Mouse (Mus musculus) myocyte (in vitro differentiated cells): ENCODE data around the gene Rab19.

Experiments used
- TCF12 ChIP-seq: IDR thresholded peaks from one replicate; pipeline ENCODE4 v1.6.1; 2011; ENCODE audit warnings: mild to moderate bottlenecking, control low read depth; ENCODE audit not compliant: poor library complexity, insufficient read depth, severe bottlenecking
- TCF3 ChIP-seq: IDR thresholded peaks from one replicate; pipeline ENCODE4 v1.6.1; 2011; ENCODE audit warnings: low read depth, control low read depth; ENCODE audit not compliant: insufficient read length
- USF1 ChIP-seq: IDR thresholded peaks from one replicate; pipeline ENCODE4 v1.6.1; 2011; ENCODE audit warnings: low read depth, mild to moderate bottlenecking, control low read depth, moderate library complexity

GRCm38 (mm10) chr6:39344020-39344419 is 37.0 kb upstream of the Rab19 start:
- TF ChIP-seq USF1 = no peak
- no peak for TF ChIP-seq TCF12
- TF ChIP-seq TCF3 = no peak
